Mouse (Mus musculus): ENCODE data around the gene Fcer1g.

Fcer1g gene

DNA sequence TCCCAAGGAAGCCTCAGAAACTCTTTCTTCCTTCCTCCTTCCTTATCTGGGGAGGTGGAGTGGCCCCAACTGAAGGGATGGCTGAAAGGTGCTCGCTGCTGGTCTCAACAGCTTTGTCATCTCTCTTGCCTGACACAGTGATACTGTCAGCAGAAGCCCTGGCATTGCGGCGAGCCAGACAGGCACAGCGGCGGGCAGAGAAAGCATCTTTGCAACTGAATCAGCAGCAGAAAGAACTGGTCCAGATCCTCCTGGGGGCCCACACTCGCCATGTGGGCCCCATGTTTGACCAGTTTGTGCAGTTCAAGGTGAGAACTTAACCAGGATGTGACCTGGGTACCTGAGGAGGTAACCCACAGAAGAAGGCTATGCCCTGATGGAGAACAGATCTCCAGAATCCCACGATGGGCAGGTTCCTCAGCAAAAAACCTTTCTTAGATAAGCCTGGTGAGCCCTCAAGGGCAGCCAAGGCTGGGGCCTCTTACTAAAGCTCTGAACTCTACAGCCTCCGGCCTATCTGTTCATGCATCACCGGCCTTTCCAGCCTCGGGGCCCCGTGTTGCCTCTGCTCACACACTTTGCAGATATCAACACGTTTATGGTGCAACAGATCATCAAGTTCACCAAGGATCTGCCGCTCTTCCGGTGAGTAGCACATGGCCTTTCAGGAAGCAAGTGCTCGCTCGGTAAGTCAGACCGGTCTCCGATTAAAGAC is 17.8 kb downstream of the Fcer1g start:
- DNase-seq (ENCODE audit: low spot score) = no peak

GRCm38 (mm10) chr1:171213801-171214496 is 20.2 kb downstream of the Fcer1g start, which contains the start of gene Nr1i3:
Nr1i3 (plus strand) TSS chr1:171213970.
- DNase-seq (ENCODE audit: low spot score) = no peak

- DNase-seq (ENCODE audit: low spot score) = no peak
Measured at GRCm38 (mm10) chr1:171212854-171213253, 21.3 kb downstream of the Fcer1g start.

DNA sequence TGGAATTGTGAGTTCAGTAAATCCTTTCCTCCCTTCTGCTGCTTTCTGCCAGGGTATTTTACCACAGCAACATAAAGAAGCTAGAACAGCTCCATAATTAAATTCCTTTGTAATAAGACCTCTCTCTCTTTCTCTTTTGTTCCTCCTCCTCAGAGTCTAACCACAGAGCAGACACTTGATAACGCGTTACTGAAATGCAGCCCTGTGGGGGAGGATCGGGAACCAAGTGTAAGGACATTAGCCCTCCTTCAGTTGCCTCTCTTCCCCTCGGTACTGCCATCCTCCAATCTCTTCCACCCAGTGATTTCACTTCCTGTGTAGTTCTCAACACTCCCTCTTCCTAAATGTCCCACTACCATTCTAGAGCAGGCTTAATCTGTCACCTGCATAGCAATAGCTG is 24.8 kb downstream of the Fcer1g start:
- no peak for DNase-seq (ENCODE audit: low spot score)

GRCm38 (mm10) chr1:171205704-171206493 is 28.3 kb downstream of the Fcer1g start:
- no peak for DNase-seq (ENCODE audit: low spot score)

- no peak for DNase-seq (ENCODE audit: low spot score)
Measured at GRCm38 (mm10) chr1:171204249-171204644, 29.9 kb downstream of the Fcer1g start.

DNA sequence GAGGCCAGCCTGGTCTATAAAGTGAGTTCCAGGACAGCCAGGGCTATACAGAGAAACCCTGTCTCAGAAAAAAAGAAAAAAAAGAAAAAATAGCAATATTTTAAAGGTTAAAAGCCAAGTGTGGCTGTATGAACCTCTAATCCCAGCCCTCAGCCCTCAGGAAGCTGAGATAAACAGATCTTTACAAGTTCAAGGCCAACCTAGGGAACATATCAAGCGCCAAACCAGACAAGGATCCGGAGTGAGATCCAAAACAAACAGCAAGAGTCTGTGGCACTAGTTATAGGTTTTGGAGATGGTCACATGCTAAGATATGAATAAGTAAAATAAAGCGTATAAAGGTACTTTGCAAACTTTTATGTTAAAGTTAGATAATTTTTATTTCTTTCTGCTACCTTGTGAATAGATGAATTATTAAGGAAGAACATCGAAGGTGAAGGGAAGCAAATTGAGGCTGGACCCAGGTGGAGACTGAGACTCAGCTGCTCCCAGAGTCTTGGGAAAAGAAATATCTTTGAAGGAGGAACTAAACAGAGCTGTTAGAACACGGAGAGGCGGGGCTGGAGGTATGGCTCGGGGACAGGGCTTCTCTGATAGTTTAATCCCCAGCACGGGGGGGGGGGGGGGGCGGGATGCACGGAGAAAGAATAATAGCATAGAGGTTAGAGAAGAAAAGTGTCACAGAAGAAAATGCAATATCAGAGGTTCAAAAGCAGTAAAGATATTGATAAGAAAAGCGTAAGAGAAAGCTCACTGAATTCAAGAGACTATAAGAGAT is 30.5 kb downstream of the Fcer1g start:
- no peak for DNase-seq (ENCODE audit: low spot score)

- DNase-seq (ENCODE audit: low spot score) = no peak
Measured at GRCm38 (mm10) chr1:171200769-171201168, 33.4 kb downstream of the Fcer1g start.

- DNase-seq (ENCODE audit: low spot score) = no peak
Measured at GRCm38 (mm10) chr1:171199532-171199931, 34.6 kb downstream of the Fcer1g start.

DNA sequence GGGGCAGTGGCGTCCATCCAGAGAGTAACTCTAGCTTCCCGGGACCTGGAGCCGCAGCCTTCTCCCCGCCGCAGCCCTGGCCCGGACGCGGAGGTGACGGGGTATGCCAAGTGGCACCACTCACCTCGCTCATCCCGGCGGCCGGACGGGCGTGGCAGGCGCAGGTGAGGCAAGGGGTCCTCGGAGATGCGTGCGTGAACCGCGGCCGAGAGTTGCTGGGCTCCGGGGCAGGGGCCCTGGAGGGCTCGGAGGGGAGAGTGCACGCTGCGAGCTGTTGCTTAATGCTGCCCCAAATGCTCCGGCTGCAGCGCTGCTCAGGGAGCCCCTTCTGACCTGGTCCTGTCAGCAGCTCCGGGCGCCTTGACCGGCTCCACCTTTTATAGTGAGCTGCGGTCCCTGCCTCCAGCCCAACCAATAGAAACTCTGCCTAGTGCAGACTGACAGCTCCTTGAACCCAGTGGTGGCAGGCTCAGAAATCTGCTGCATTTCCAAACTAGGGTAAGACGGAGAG is 38.2 kb downstream of the Fcer1g start, which contains the start of gene Pcp4l1:
Gene Pcp4l1 (minus strand): TSS at position 382 of the 511 bp plus-strand sequence.
- DNase-seq (ENCODE audit: low spot score) = peak; percentile 15

- no peak for DNase-seq (ENCODE audit: low spot score)
Measured at GRCm38 (mm10) chr1:171195046-171195822, 38.9 kb downstream of the Fcer1g start.

DNA sequence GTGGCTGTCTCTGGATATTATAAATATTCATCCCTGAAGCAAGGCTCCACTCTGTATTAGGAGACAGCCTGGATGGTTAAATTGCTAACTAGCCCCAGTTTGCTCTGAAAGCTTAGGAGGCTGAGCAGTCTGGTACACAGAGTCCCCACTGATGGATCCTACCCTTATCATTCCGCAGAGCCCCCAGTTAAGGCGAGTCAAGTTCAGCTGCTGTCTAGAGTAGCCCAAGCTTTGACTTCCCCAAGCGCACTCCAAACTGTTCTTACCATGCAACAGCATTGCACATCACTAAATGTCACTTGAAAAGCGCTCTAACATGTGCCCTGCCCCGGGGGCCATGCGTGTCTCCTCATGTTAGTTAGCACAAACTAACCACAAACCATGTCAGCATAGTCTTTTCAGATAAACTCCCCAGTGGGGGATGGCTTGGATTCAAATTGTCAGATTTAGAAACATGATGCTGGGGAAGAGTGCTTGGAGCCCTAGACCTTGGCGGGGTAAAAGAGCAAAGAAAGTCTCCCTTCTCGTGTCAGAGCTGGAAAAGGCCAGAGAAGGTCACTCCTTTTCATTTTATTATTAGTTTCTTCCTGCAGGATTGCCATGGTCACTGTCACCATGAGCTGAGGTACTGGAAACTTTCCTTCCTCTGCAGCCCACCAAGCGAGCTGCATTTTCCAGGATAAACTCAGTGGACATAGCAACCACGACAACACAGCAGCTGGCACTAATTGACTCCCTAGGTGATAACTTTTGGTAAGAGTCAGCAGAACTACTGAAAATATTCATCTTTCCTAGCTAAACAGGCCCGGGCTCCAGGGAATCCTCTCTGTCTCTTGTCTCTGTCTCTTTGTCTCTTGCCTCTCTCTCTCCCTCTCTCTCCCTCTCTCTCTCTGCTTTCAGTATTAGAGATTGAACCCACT is 40.0 kb downstream of the Fcer1g start:
- no peak for DNase-seq (ENCODE audit: low spot score)

DNA sequence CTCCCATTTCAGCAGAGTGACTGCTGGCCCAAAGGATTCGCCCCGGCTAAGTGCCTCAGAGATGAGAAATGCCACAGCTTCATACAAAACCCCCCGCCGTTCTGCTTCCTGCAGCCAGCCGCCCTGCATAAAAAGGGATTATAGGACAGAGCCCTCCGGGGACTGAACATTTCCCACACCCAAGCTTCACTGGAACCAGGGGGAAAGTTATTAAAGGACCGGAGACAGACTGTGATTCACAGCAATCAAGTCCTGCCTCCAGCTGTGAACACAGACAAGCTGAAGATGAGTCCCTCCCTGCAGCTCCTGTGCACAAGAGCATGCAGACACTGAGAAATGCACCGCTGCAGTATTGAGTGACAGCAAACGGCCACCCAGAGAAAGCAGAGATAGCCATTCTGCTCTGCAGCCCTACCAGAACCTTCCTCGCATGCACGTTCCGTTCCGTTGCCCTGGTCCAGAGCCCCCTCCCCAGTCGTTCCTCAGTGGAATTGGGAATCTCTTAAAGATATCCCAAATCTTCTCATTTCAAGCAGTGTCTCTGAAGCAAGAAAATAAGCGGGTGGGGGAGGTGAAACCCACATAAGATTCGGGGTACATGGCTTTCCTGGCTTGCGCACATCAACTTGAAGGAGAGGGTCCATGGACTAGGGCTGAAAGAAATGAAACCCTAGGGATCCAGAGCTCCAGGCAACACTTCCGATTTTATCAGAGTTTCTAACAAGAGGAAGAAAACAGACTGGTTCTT is 40.9 kb downstream of the Fcer1g start:
- DNase-seq (ENCODE audit: low spot score) = no peak

DNA sequence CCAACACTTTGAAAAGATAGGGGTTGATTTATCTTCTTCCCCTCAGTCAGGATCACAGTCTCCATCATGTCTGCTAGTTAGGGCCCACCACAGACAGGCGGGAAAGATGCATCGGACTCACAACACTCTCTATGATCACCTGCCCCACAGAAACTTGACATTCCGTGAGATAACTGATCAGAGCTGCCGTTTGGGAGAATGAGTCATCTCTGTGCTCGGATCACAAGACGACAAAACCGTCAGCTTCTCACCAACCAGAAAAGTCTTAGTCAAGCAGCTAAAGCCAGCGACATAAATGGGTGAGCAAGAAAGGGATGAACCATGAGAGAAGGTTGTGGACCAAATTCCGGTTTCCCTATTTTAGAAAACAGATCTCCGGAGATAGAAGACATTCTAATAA is 41.9 kb downstream of the Fcer1g start:
- no peak for DNase-seq (ENCODE audit: low spot score)

- no peak for DNase-seq (ENCODE audit: low spot score)
Measured at GRCm38 (mm10) chr1:171190832-171191231, 43.3 kb downstream of the Fcer1g start.

- DNase-seq (ENCODE audit: low spot score) = no peak
Measured at GRCm38 (mm10) chr1:171189476-171190114, 44.6 kb downstream of the Fcer1g start.

DNA sequence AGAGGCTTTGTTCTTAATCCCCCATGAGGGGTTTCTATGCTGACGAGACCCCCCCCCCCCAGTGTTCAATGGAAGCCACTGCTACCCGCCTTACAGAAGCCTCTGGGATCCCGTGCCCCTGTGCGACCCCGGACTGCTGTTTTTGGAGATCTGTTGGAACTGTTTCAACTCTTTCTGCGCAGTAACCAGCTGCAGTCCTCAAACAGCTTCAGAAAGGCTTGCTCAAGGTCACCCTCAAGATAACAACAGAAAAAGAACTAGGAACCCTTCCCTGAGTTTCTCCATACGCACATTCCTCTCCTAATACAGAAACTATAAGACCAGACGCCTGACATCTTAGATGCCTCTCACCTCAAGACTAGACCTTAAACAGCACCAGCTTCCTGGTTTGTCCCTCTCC is 45.1 kb downstream of the Fcer1g start:
- no peak for DNase-seq (ENCODE audit: low spot score)

- no peak for DNase-seq (ENCODE audit: low spot score)
Measured at GRCm38 (mm10) chr1:171187851-171188700, 46.1 kb downstream of the Fcer1g start.

All from urinary bladder, postnatal 25 days (tissue).